Mouse (Mus musculus) MEL (cell line): ENCODE results near the gene Muc20.

Experiments
- CTCF ChIP-seq, 3 experiments: IDR thresholded peaks in 2 of 3; conservative IDR thresholded peaks in 1 of 3; 2 replicates each; pipeline ENCODE4 v1.5.1; 2011 to 2012; ENCODE audit warnings: low read length in 3 of 3, low read depth in 2 of 3, mild to moderate bottlenecking in 2 of 3, improper control_type of control experiment in 1 of 3, inconsistent platforms in 1 of 3, mixed read lengths in 1 of 3, moderate library complexity in 1 of 3; ENCODE audit not compliant: control insufficient read depth in 1 of 3, insufficient read depth in 1 of 3, poor library complexity in 1 of 3, severe bottlenecking in 1 of 3
- TBP ChIP-seq: IDR thresholded peaks from 2 replicates; pipeline ENCODE4 v1.8.0; 2011; ENCODE audit warnings: low read depth, low read length, improper control_type of control experiment
- ZC3H11A ChIP-seq: IDR thresholded peaks from 2 replicates; pipeline ENCODE4 v1.6.1; 2012; ENCODE audit warnings: low read depth, mild to moderate bottlenecking, inconsistent platforms, low read length, improper control_type of control experiment

GRCm38 (mm10) chr16:32797426-32797689 lies at the start of gene Muc20:
- TF ChIP-seq ZC3H11A = no peak
- TF ChIP-seq TBP = no peak
- TF ChIP-seq CTCF (IDR thresholded peaks at IDR 0.05 in 2 of 3, conservative IDR thresholded peaks at IDR 0.05 in 1 of 3; ENCODE audit: control insufficient read depth in 1 of 3, insufficient read depth in 1 of 3, low read depth in 2 of 3, low read length in 3 of 3, poor library complexity in 1 of 3, severe bottlenecking in 1 of 3) = no peak
